Mouse (Mus musculus) heart, embryonic 14.5 days (tissue): ENCODE data around the gene Rarg. TPM values are rescaled to one million over a fixed set of nuclear protein-coding genes. Genes with fewer than 3 reads are reported as not detected.

Experiments used
- ATAC-seq: fragments of 200-750 bp; cut with Nextera tagmentation; 2 replicates; pipeline ENCODE4 v1.8.0; 2017; ENCODE audit warnings: low read depth, moderate TSS enrichment; ENCODE audit not compliant: insufficient number of reproducible peaks, insufficient read depth, low FRiP score
- H3K27ac ChIP-seq, 2 experiments: fragments of 200-500 bp in 1 of 2; fragments of 300-500 bp in 1 of 2; sonication (generic) in 1 of 2; replicated peaks in 1 of 2; 2 replicates each; pipeline ENCODE4 v1.5.1; 2012 to 2014; ENCODE audit warnings: low read depth in 2 of 2, low read length in 2 of 2, control low read depth in 1 of 2, mild to moderate bottlenecking in 1 of 2, mixed read lengths in 1 of 2; ENCODE audit not compliant: control insufficient read depth in 1 of 2, insufficient read depth in 1 of 2
- H3K27me3 ChIP-seq: fragments of 300-500 bp; sonication (generic); 2 replicates; pipeline ENCODE4 v1.6.1; 2014; ENCODE audit warnings: mild to moderate bottlenecking, low read length, control low read depth; ENCODE audit not compliant: control insufficient read depth, insufficient read depth
- H3K36me3 ChIP-seq: fragments of 300-500 bp; sonication (generic); 2 replicates; pipeline ENCODE4 v1.6.1; 2014; ENCODE audit warnings: mild to moderate bottlenecking, control low read depth, low read length, mixed read lengths; ENCODE audit not compliant: control insufficient read depth, insufficient read depth
- H3K4me1 ChIP-seq, 2 experiments: fragments of 200-500 bp in 1 of 2; fragments of 300-500 bp in 1 of 2; sonication (generic) in 1 of 2; 2 replicates each; pipeline ENCODE4 v1.6.1; 2012 to 2014; ENCODE audit warnings: low read length in 2 of 2, control low read depth in 1 of 2, mixed read lengths in 1 of 2; ENCODE audit not compliant: control insufficient read depth in 2 of 2, insufficient read depth in 2 of 2
- H3K4me2 ChIP-seq: fragments of 300-500 bp; sonication (generic); 2 replicates; pipeline ENCODE4 v1.6.1; 2014; ENCODE audit warnings: mild to moderate bottlenecking, low read length
- H3K4me3 ChIP-seq, 2 experiments: fragments of 200-500 bp in 1 of 2; fragments of 300-500 bp in 1 of 2; sonication (generic) in 1 of 2; 2 replicates each; pipeline ENCODE4 v1.5.1; 2012 to 2014; ENCODE audit warnings: low read length in 2 of 2, mild to moderate bottlenecking in 2 of 2, control low read depth in 1 of 2, low read depth in 1 of 2, moderate library complexity in 1 of 2; ENCODE audit not compliant: control insufficient read depth in 1 of 2, insufficient read depth in 1 of 2
- H3K9ac ChIP-seq: fragments of 300-500 bp; sonication (generic); 2 replicates; pipeline ENCODE4 v1.6.1; 2014; ENCODE audit warnings: mild to moderate bottlenecking, low read length
- H3K9me3 ChIP-seq: fragments of 300-500 bp; sonication (generic); 2 replicates; pipeline ENCODE4 v1.6.1; 2016; ENCODE audit warnings: low read length, control low read depth; ENCODE audit not compliant: control insufficient read depth
- WGBS: fragments of 180-500 bp; shearing (Covaris S2); extraction: QIAGEN DNeasy Blood & Tissue Kit; methylation state at CpG from one replicate; pipeline ENCODE4 v1.1.7; 2014; 5-methylcytosine and 5-hydroxymethylcytosine counted together
- polyA plus RNA-seq: library from polyadenylated mRNA; unstranded; fragments of >200 nt; fragmentation: Nextera tagmentation; extraction: Ambion mirVana; gene quantifications from 2 replicates; pipeline ENCODE4 v1.2.1, GENCODE M21; 2014

The Rarg gene
- polyA plus RNA-seq, 1 experiment from 2014 or later, result 6.7 TPM

DNA sequence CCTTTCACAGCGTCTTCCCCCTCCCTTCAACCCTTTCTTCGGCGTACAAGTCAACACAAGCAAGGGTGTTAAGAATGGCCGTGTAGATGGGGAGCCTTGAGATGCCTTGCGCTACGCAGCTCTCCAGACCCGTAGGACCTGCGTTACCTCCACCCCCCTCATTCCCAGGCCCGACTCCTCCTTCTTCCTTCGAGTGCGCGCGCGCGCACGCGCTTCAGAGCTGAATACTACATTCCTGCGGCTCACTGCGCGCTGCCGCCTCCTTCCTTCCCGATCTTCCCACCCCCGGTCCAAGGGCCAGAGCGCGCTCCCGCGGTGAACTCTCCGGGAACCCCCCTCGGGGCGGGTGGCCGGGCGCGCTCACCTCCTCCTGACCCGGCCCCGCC is 10.5 kb downstream of the Rarg start:
- H3K4me1 ChIP-seq, result peaks cover 22 to 31% of the 10 kb centered on the region in 2 experiments

DNA sequence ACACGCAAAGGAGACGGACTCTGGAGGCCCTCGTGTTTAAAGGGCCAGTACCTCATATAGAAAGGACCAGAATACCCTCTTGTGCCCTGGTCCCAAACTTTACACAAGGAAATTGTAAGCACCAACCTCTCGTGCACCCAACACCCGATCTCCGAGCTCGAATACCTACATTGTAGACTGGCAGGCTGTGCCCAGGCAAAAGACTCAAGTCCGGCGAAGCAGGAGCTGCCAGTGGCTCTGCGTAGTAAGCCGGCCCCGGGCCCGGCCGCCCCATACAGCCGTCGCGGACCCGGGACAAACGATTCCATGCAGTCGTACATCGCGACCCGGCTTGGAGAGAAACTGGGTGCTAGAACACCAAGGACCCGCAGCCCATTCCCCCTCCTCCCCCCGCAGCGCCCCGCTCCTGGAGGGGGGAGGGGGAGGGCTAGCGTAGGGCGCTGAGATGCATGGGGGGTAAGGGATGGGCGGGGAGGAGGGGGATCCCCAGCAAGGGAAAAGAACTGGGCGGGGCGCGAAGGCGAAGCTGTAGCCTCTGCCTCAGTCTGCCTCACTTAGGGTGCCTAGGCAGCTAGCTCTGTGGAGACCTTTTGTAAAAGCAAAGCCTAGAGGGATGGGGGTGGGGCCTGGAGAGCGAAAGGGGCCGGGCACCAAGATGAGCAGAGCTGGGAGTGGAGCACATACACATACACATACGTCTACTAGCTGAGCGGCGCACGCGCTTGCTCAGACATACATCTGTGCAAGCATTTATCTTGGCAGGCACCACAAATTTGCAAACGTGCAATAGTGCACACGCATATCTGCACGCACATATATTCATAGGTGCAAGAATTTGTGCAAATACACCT is 11.2 kb downstream of the Rarg start:
- Histone ChIP-seq H3K9ac (peak overlapping the region; percentile 76), H3K27ac (peak overlapping the region; percentile 66 to 88), H3K9me3 (no peaks in the 10 kb centered on the region), H3K4me3 (peak overlapping the region; percentile 61 to 62), H3K36me3 (no peaks in the 10 kb centered on the region), H3K4me2 (peak overlapping the region; percentile 98), H3K4me1 (peaks cover 22 to 31% of the 10 kb centered on the region in 2 experiments), H3K27me3 (peaks cover 50% of the 10 kb centered on the region)
- under 1% methylated on average over 40 of the region's 44 CpGs for WGBS
- ATAC-seq, result peak; percentile 63

More for the DNA sequence above, 10.5 kb downstream of the Rarg start:
- Histone ChIP-seq H3K9ac (peak overlapping the region; percentile 76), H3K4me2 (peak overlapping the region; percentile 98), H3K27ac (peak overlapping the region; percentile 66 to 88), H3K27me3 (peaks cover 46% of the 10 kb centered on the region), H3K9me3 (no peaks in the 10 kb centered on the region), H3K36me3 (no peaks in the 10 kb centered on the region), H3K4me3 (peak overlapping the region; percentile 61 to 62)
- ATAC-seq, result peak; percentile 60
- WGBS, result under 1% methylated on average over 33 of the region's 35 CpGs

DNA sequence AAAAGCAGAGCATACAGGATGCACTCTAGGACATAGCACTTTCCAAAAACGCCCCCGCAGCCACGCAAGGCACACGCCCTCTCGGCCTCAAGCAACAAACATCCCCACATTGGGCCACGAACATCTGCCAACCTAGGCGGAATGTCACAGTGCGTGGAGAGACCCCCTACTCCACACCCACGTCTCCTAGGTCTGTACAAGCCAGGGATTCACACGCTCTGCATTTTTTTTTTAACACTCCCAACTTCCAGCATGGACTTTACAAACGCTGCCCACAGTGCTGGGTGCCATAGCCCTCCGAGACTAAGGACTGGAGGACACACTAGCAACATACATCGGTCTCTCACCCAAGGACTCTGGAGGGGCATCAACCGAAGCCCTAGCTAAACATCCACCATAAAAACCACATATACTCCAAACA is 11.8 kb downstream of the Rarg start:
- peaks cover 21 to 31% of the 10 kb centered on the region in 2 experiments for H3K4me1 ChIP-seq
- peak overlapping the region; percentile 61 to 62 for H3K4me3 ChIP-seq
- no peaks in the 10 kb centered on the region for H3K9me3 ChIP-seq
- ATAC-seq, result no peak
- 6% methylated on average over 14 of the region's 14 CpGs for WGBS
- H3K27me3 ChIP-seq, result peaks cover 50% of the 10 kb centered on the region
- H3K36me3 ChIP-seq, result no peaks in the 10 kb centered on the region
- H3K4me2 ChIP-seq, result peak overlapping the region; percentile 98
- H3K9ac ChIP-seq, result peak overlapping the region; percentile 76
- H3K27ac ChIP-seq, result peak overlapping the region; percentile 53 to 88

DNA sequence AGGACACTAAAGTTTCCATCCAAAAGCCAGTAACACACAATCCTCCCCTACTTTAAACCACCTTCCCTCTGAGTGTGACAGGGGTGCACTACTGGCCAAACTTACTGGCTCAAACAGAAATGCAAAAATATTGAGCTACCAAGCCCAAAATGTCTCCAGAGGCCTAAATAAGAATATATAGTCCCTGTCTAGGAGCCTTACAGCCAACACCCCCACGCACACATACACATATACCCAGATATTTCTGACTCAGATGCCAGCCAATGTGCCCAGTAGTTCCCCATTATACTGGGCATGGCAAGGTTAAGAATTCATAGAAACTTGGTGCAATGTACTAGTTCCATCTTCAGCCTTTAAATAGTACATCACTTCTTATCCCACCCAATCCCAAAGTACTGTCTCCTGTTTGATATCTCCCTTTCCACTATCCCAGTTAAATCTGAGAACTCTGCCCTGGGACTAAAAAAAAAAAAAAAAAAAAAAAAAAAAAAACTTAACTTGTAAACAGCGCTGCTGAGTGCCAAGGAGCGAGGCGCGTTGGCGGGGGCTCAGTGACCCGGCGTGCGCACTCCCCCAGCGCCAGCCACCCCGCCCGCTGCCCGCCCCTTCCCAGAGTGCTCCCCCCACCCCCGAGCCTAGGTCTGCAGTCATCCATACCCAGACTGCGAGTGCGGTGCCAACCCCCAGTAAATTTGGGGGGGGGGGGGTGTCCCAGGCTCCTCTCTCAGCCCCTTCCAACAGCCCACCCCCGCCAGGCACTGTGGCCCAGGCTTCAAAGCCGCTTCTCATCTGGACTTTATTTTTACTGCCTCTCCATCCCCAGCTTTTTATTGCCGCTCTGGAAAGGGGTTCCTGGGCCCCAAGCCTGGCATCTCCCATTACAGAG is 12.8 kb downstream of the Rarg start:
- Histone ChIP-seq H3K27ac (0 out of 4 replicates have a peak overlapping the region, but pooled peaks of 1 of the 2 experiments have one; percentile 14), H3K27me3 (peaks cover 50% of the 10 kb centered on the region), H3K4me3 (peak overlapping the region; percentile 61 to 62), H3K9ac (peak overlapping the region; percentile 76), H3K36me3 (no peaks in the 10 kb centered on the region), H3K4me2 (peak overlapping the region; percentile 98), H3K9me3 (no peaks in the 10 kb centered on the region), H3K4me1 (peaks cover 18 to 27% of the 10 kb centered on the region in 2 experiments)
- no peak for ATAC-seq
- 9% methylated on average over 18 of the region's 19 CpGs for WGBS

DNA sequence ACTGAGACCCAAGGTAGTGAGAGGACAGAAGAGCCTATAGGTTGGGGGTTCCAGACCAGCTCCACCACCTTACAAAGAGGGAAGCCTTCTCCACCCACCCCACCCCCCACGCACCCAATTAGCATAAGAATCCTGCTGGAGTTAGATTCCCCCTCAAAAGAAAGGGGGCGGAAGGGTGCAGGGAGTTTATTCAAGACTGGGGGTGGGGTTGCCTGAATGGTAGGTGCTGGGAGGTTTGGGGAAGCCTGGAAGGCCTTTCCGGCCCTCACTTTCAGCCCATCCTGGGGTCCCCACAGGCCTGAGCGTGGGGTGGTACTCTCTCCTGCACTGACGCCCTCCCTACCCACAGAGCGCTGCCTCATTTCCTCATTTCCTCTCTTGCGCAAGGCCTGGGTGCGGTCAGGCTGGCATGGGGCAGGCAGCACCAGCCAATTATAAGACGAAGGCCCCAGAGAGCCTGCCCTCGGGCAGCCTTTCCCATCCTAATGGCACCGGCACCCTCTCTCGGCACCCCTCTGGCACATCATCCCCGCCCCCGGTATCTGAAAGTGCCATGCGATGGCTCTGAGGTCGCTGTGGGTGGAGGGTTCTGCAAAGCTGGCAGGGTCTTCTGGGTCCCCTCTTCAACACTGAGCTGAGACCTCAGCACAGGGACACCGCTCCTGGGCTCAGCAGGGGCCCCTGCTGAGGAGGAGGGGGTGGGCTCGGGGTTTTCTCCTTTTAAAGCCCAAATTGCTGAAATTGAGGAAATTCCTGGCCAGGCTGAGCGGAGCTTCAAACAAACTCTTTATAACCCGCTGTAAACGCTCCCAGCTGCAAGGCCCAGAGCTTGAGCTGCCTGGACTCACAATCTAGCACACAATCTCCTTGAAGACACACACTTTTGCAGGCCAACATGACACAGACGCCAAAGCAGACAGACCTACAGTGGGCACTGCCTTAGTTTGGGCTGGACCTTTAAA is 13.8 kb downstream of the Rarg start:
- Histone ChIP-seq H3K9me3 (no peaks in the 10 kb centered on the region), H3K9ac (peak overlapping the region; percentile 54), H3K4me1 (peaks cover 10 to 20% of the 10 kb centered on the region in 2 experiments; a peak in 3 of 4 replicates), H3K4me3 (no peak overlapping the region; a peak in 1 of 4 replicates), H3K27ac (0 out of 4 replicates have a peak overlapping the region, but pooled peaks of 1 of the 2 experiments have one; percentile 12), H3K4me2 (peak overlapping the region; percentile 98), H3K27me3 (peaks cover 45% of the 10 kb centered on the region), H3K36me3 (peaks cover 6% of the 10 kb centered on the region; the same call in 1 of the 2 replicates)
- no peak for ATAC-seq
- 27% methylated on average over 22 of the region's 22 CpGs for WGBS

DNA sequence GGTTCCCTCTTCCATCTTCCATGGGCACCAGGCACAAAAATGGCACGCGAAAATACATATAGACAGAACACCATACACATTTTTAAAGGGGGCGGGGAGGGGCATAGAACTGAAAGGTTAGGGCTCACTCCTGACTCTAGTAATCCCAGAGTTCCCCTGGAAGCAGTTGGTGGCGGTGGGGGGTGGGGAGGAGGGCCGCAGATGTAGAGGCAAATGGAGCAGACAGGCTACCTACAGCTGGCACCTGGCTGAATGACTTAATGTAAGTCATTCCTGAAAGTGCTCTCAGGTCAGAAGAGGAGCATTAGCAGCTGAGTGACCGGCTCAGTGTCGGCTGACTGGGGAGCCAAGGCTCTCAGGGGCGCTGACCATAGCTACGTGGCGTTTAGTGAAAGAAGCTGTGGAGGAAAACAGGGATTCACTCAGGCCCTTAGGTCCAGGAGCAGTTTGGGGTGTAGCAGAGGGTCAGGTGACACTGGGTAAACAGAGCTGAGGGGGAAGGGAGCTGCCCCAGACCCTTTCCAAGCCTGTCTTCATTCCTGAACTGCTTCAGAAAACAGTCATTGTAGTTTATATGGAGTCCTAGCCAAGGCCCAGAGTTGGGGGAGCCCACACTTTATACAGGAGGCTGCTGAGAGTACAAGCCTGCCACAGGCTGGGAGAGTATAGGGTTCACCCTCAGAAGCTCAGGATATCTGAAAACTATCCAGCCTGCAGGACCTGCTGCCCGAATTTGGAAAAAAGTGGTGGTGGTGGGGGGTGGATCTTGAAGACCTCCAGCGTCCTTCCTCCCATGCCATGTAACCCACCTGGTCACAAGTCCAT is 14.7 kb downstream of the Rarg start:
- Histone ChIP-seq H3K4me1 (peaks cover 10 to 20% of the 10 kb centered on the region in 2 experiments; a peak in 3 of 4 replicates), H3K27ac (no peak overlapping the region), H3K27me3 (peaks cover 44% of the 10 kb centered on the region), H3K9me3 (no peaks in the 10 kb centered on the region), H3K4me3 (no peak overlapping the region), H3K4me2 (peak overlapping the region; percentile 98; the same call in 1 of the 2 replicates), H3K36me3 (peaks cover 9% of the 10 kb centered on the region; the same call in 1 of the 2 replicates), H3K9ac (no peak overlapping the region)
- ATAC-seq, result no peak
- WGBS, result 42% methylated on average over 12 of the region's 12 CpGs
